Mouse (Mus musculus) left cerebral cortex, postnatal 4 days (tissue): Measurements from ENCODE around the gene Itpripl1. TPM values are rescaled to one million over a fixed set of nuclear protein-coding genes. Genes with fewer than 3 reads are reported as not detected.
"Not testable (repeated sequence)": the region's sequence is repeated elsewhere in the genome, so short reads cannot be mapped to it uniquely, and the experiment has no call there.

Source experiments
- DNase-seq: peaks from one replicate; pipeline ENCODE4 v3.0.0-alpha.2; 2022
- intact Hi-C: fragments of 180-260 bp; cut with DNase I; formaldehyde crosslinking; loops from one replicate; pipeline ENCODE4 v1.15.1; 2025
- total RNA-seq, 2 experiments: library from RNA; stranded (reverse); gene quantifications; 2 replicates each; pipeline ENCODE4 v1.2.3; 2021

Itpripl1 gene
- total RNA-seq, 2 experiments from 2014 or later: 16.4 to 18.2 TPM

DNA sequence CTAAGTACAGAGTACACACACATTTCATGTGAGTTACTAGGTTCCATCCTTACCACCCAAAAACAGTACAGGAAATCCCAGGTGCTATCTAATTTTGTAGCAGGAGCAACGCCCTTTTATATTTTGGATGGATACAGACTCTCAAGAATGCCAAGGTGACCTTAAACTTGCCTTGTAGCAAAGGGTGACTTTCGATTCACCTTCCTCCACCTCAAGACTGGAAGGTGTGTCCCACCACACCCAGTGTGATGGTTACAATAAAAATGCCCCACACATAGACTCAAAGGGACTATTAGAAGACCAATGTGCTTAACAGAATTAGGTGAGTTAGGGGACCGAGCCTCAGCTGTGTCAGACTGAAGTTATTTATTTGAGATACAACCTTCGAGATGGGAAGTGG is 34.3 kb downstream of the Itpripl1 start:
- intact Hi-C loops: no loop called here
- no peak for DNase-seq

DNA sequence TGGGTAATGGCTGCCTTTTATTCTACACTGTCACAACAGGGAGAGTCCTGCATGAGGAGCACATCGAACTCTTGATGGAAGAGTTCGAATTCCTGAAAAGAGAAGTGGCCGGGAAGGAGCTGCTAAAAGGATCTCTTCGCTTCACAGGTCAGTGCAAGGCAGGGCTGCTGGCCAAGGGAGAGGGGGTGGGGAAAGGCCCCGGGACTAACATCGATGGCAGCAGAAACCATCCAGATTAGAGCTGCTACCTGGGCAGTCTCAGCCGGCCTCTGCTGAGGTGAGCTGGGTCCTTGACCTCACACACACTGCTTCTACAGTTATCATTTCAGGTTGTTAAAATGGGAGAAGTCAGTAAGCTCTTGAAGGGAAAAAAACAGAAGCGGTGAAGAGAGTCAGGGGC is 51.2 kb downstream of the Itpripl1 start:
- intact Hi-C loops: no loop called here
- DNase-seq: no peak

DNA sequence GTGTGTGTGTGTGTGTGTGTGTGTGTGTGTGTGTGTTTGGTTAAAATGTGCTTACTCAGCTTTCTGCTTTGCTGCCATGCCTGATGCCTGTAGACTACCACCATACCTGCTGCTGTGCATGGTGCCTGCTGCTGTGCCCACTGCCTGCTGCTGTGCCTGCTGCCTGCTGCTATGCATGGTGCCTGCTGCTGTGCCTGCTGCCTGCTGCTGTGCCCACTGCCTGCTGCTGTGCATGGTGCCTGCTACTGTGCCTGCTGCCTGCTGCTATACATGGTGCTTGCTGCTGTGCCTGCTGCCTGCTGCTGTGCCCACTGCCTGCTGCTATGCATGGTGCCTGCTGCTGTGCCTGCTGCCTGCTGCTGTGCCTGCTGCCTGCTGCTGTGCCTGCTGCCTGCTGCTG is 53.1 kb downstream of the Itpripl1 start:
- DNase-seq, intact Hi-C loops: not testable (repeated sequence)

Other genes starting within 250 kb of the Itpripl1 start
- 10 to 100 TPM; 31.6 to 32.4 TPM for gene Sppl2a, start 210.2 kb downstream of the Itpripl1 start, total RNA-seq
- 10 to 100 TPM; 17.0 to 20.3 TPM for gene Ap4e1, start 134.7 kb downstream of the Itpripl1 start, total RNA-seq
- gene Blvra, start 72.8 kb downstream of the Itpripl1 start, total RNA-seq: 10 to 100 TPM; 17.7 TPM
- 1 to 10 TPM; 8.7 to 9.8 TPM for gene Ncaph, start 9.5 kb downstream of the Itpripl1 start, total RNA-seq
- under 1 TPM; 0.62 to 0.72 TPM for gene 1810024B03Rik, start 64.8 kb upstream of the Itpripl1 start, total RNA-seq
- gene Snrnp200, start 64.9 kb upstream of the Itpripl1 start, total RNA-seq: 100 to 1,000 TPM; 106 to 111 TPM
- 10 to 100 TPM; 49.3 to 59.6 TPM for gene Ciao1, start 104.4 kb upstream of the Itpripl1 start, total RNA-seq
- gene Tmem127, start 104.5 kb upstream of the Itpripl1 start, total RNA-seq: 100 to 1,000 TPM; 106 TPM
- 100 to 1,000 TPM; 147 to 164 TPM for gene Stard7, start 126.8 kb upstream of the Itpripl1 start, total RNA-seq
- 1 to 10 TPM; 8.5 to 8.9 TPM for gene Dusp2, start 192.7 kb upstream of the Itpripl1 start, total RNA-seq
- not detected for gene Astl, start 195.2 kb upstream of the Itpripl1 start, total RNA-seq
- gene Adra2b, start 219.8 kb upstream of the Itpripl1 start, total RNA-seq: under 1 TPM; 0.12 to 0.28 TPM